Mouse (Mus musculus) neural tube, embryonic 14.5 days (tissue): ENCODE measurements around the gene Cadm3. TPM values are rescaled to one million over a fixed set of nuclear protein-coding genes. Genes with fewer than 3 reads are reported as not detected.

Source experiments
- ATAC-seq: fragments of 200-750 bp; cut with Nextera tagmentation; 2 replicates; pipeline ENCODE4 v1.8.0; 2017; ENCODE audit warnings: low read depth, mild to moderate bottlenecking, moderate TSS enrichment, moderate library complexity
- H3K27ac ChIP-seq: fragments of 300-500 bp; sonication (generic); 2 replicates; pipeline ENCODE4 v1.5.1; 2014; ENCODE audit warnings: low read depth, mild to moderate bottlenecking, control low read depth, low read length, moderate library complexity, mixed read lengths
- H3K27me3 ChIP-seq: fragments of 300-500 bp; sonication (generic); 2 replicates; pipeline ENCODE4 v1.6.1; 2014; ENCODE audit warnings: low read length; ENCODE audit not compliant: control insufficient read depth, insufficient read depth
- H3K36me3 ChIP-seq: fragments of 300-500 bp; sonication (generic); 2 replicates; pipeline ENCODE4 v1.6.1; 2014; ENCODE audit warnings: low read length, mixed read lengths; ENCODE audit not compliant: control insufficient read depth, insufficient read depth
- H3K4me1 ChIP-seq: fragments of 300-500 bp; sonication (generic); 2 replicates; pipeline ENCODE4 v1.6.1; 2014; ENCODE audit warnings: low read length; ENCODE audit not compliant: control insufficient read depth, insufficient read depth
- H3K4me2 ChIP-seq: fragments of 300-500 bp; sonication (generic); 2 replicates; pipeline ENCODE4 v1.6.1; 2014; ENCODE audit warnings: mild to moderate bottlenecking, low read depth, low read length, control low read depth
- H3K4me3 ChIP-seq: fragments of 300-500 bp; sonication (generic); 2 replicates; pipeline ENCODE4 v1.5.1; 2014; ENCODE audit warnings: low read depth, low read length, control low read depth, mixed read lengths
- H3K9ac ChIP-seq: fragments of 300-500 bp; sonication (generic); replicated peaks from 2 replicates; pipeline ENCODE4 v1.6.1; 2014; ENCODE audit warnings: low read depth, mild to moderate bottlenecking, control low read depth, low read length, mixed read lengths
- H3K9me3 ChIP-seq: fragments of 300-500 bp; sonication (generic); 2 replicates; pipeline ENCODE4 v1.6.1; 2016; ENCODE audit warnings: low read length; ENCODE audit not compliant: control insufficient read depth
- WGBS: fragments of 180-500 bp; shearing (Covaris S2); extraction: QIAGEN DNeasy Blood & Tissue Kit; methylation state at CpG from one replicate; pipeline ENCODE4 v1.1.7; 2014; 5-methylcytosine and 5-hydroxymethylcytosine counted together
- polyA plus RNA-seq: library from polyadenylated mRNA; unstranded; fragments of >200 nt; fragmentation: Nextera tagmentation; extraction: Ambion mirVana; gene quantifications from 2 replicates; pipeline ENCODE4 v1.2.1, GENCODE M21; 2014

The Cadm3 gene
- polyA plus RNA-seq, 1 experiment from 2014 or later, result 174 TPM

GRCm38 (mm10) chr1:173364125-173364800 lies 3.2 kb downstream of the Cadm3 start:
- WGBS, result 83% methylated on average over 4 of the region's 4 CpGs
- no peak overlapping the region for H3K4me2 ChIP-seq

GRCm38 (mm10) chr1:173363436-173363835 lies 4.1 kb downstream of the Cadm3 start:
- 91% methylated on average over 2 of the region's 2 CpGs for WGBS
- Histone ChIP-seq H3K4me2 (no peak overlapping the region), H3K27me3 (peaks cover 2% of the 10 kb centered on the region; the same call in 1 of the 2 replicates), H3K9me3 (no peaks in the 10 kb centered on the region), H3K9ac (no peak overlapping the region), H3K36me3 (no peaks in the 10 kb centered on the region), H3K4me3 (no peak overlapping the region), H3K27ac (no peak overlapping the region), H3K4me1 (peaks cover 22% of the 10 kb centered on the region; the same call in 1 of the 2 replicates)
- ATAC-seq, result no peak

More at GRCm38 (mm10) chr1:173364125-173364800, 3.2 kb downstream of the Cadm3 start:
- Histone ChIP-seq H3K27ac (no peak overlapping the region), H3K36me3 (no peaks in the 10 kb centered on the region), H3K27me3 (peaks cover 2% of the 10 kb centered on the region; the same call in 1 of the 2 replicates), H3K9me3 (no peaks in the 10 kb centered on the region), H3K9ac (no peak overlapping the region), H3K4me3 (no peak overlapping the region), H3K4me1 (peaks cover 21% of the 10 kb centered on the region; the same call in 1 of the 2 replicates)
- no peak for ATAC-seq

GRCm38 (mm10) chr1:173361651-173362050 lies 5.8 kb downstream of the Cadm3 start:
- H3K27me3 ChIP-seq, result no peaks in the 10 kb centered on the region
- 48% methylated on average over 6 of the region's 6 CpGs for WGBS
- no peak for ATAC-seq
- H3K9me3 ChIP-seq, result no peaks in the 10 kb centered on the region
- H3K4me1 ChIP-seq, result peaks cover 20% of the 10 kb centered on the region; the same call in 1 of the 2 replicates
- H3K9ac ChIP-seq, result no peak overlapping the region
- H3K4me2 ChIP-seq, result no peak overlapping the region
- no peak overlapping the region for H3K27ac ChIP-seq
- H3K36me3 ChIP-seq, result no peaks in the 10 kb centered on the region
- H3K4me3 ChIP-seq, result no peak overlapping the region

- no peaks in the 10 kb centered on the region for H3K9me3 ChIP-seq
- no peaks in the 10 kb centered on the region for H3K36me3 ChIP-seq
- H3K27ac ChIP-seq, result no peak overlapping the region
- no peak overlapping the region for H3K4me2 ChIP-seq
- H3K9ac ChIP-seq, result no peak overlapping the region
- peaks cover 12% of the 10 kb centered on the region; the same call in 1 of the 2 replicates for H3K4me1 ChIP-seq
- H3K4me3 ChIP-seq, result no peak overlapping the region
- 35% methylated on average over 4 of the region's 4 CpGs for WGBS
- H3K27me3 ChIP-seq, result no peaks in the 10 kb centered on the region
- no peak for ATAC-seq
Measured at GRCm38 (mm10) chr1:173359590-173360290, 7.8 kb downstream of the Cadm3 start.

GRCm38 (mm10) chr1:173357799-173358198 lies 9.7 kb downstream of the Cadm3 start:
- no peak overlapping the region for H3K4me2 ChIP-seq
- no peaks in the 10 kb centered on the region for H3K36me3 ChIP-seq
- no peak overlapping the region for H3K9ac ChIP-seq
- no peak overlapping the region for H3K27ac ChIP-seq
- H3K4me3 ChIP-seq, result no peak overlapping the region
- H3K9me3 ChIP-seq, result no peaks in the 10 kb centered on the region
- peaks cover 9% of the 10 kb centered on the region; the same call in 1 of the 2 replicates for H3K4me1 ChIP-seq
- 37% methylated on average over 4 of the region's 4 CpGs for WGBS
- no peak for ATAC-seq
- no peaks in the 10 kb centered on the region for H3K27me3 ChIP-seq

GRCm38 (mm10) chr1:173356699-173357098 lies 10.8 kb downstream of the Cadm3 start:
- H3K27me3 ChIP-seq, result no peaks in the 10 kb centered on the region
- H3K36me3 ChIP-seq, result no peaks in the 10 kb centered on the region
- no peak for ATAC-seq
- no peak overlapping the region for H3K4me2 ChIP-seq
- H3K4me1 ChIP-seq, result peaks cover 9% of the 10 kb centered on the region; the same call in 1 of the 2 replicates
- 86% methylated on average over 2 of the region's 2 CpGs for whole genome bisulfite sequencing
- no peak overlapping the region for H3K4me3 ChIP-seq
- no peaks in the 10 kb centered on the region for H3K9me3 ChIP-seq
- no peak overlapping the region for H3K9ac ChIP-seq
- H3K27ac ChIP-seq, result no peak overlapping the region

- Histone ChIP-seq H3K4me2 (no peak overlapping the region), H3K27ac (no peak overlapping the region), H3K9me3 (no peaks in the 10 kb centered on the region), H3K4me3 (no peak overlapping the region), H3K9ac (no peak overlapping the region), H3K36me3 (no peaks in the 10 kb centered on the region), H3K4me1 (peaks cover 9% of the 10 kb centered on the region; the same call in 1 of the 2 replicates), H3K27me3 (no peaks in the 10 kb centered on the region)
- 88% methylated on average over 7 of the region's 7 CpGs for WGBS
- no peak for ATAC-seq
Measured at GRCm38 (mm10) chr1:173355107-173355846, 12.2 kb downstream of the Cadm3 start.

GRCm38 (mm10) chr1:173350372-173350957 lies 17.0 kb downstream of the Cadm3 start, which contains the start of gene Aim2:
TSS of gene Aim2 (plus strand) at chr1:173350879.
- Histone ChIP-seq H3K9me3 (no peaks in the 10 kb centered on the region), H3K27ac (0 out of 2 replicates have a peak within 1 kb of the TSS, but pooled peaks have one; percentile 7), H3K4me3 (no peak within 1 kb of the TSS), H3K9ac (no peak within 1 kb of the TSS), H3K36me3 (peaks cover 6% of the 10 kb centered on the region), H3K4me2 (peak within 1 kb of the TSS; percentile 24; the same call in 1 of the 2 replicates), H3K27me3 (no peaks in the 10 kb centered on the region), H3K4me1 (0 out of 2 replicates have a peak, but pooled peaks cover 3% of the 10 kb centered on the region)
- WGBS, result 11% methylated on average over 10 of the region's 10 CpGs
- ATAC-seq, result peak; percentile 39; the same call in 1 of the 2 replicates
